Mouse (Mus musculus) intestine, embryonic 14.5 days (tissue): ENCODE measurements around the gene 4930558K02Rik. TPM values are rescaled to one million over a fixed set of nuclear protein-coding genes. Genes with fewer than 3 reads are reported as not detected.

Experiments
- ATAC-seq: fragments of 200-750 bp; cut with Nextera tagmentation; replicated peaks from 2 replicates; pipeline ENCODE4 v1.8.0; 2017; ENCODE audit warnings: low read depth, moderate number of reproducible peaks, moderate TSS enrichment, moderate library complexity; ENCODE audit not compliant: low FRiP score, low TSS enrichment
- DNase-seq: peaks from one replicate; pipeline ENCODE4 v3.0.0-alpha.2; 2018; ENCODE audit warnings: low spot score
- H3K27ac ChIP-seq: fragments of 300-500 bp; sonication (generic); 2 replicates; pipeline ENCODE4 v1.5.1; 2014; ENCODE audit warnings: low read depth, mild to moderate bottlenecking, control low read depth
- H3K27me3 ChIP-seq: fragments of 300-500 bp; sonication (generic); replicated peaks from 2 replicates; pipeline ENCODE4 v1.6.1; 2014; ENCODE audit warnings: low read length, control low read depth; ENCODE audit not compliant: control insufficient read depth, insufficient read depth
- H3K36me3 ChIP-seq: fragments of 300-500 bp; sonication (generic); 2 replicates; pipeline ENCODE4 v1.6.1; 2014; ENCODE audit warnings: low read length, control low read depth; ENCODE audit not compliant: control insufficient read depth, insufficient read depth
- H3K4me1 ChIP-seq: fragments of 300-500 bp; sonication (generic); replicated peaks from 2 replicates; pipeline ENCODE4 v1.6.1; 2014; ENCODE audit warnings: low read length, control low read depth, mixed read lengths; ENCODE audit not compliant: control insufficient read depth, insufficient read depth
- H3K4me2 ChIP-seq: fragments of 300-500 bp; sonication (generic); 2 replicates; pipeline ENCODE4 v1.6.1; 2014; ENCODE audit warnings: low read length
- H3K4me3 ChIP-seq: fragments of 300-500 bp; sonication (generic); 2 replicates; pipeline ENCODE4 v1.5.1; 2014; ENCODE audit warnings: low read depth, low read length, control low read depth, mixed read lengths
- H3K9ac ChIP-seq: fragments of 300-500 bp; sonication (generic); 2 replicates; pipeline ENCODE4 v1.6.1; 2014; ENCODE audit warnings: mild to moderate bottlenecking, low read length
- H3K9me3 ChIP-seq: fragments of 300-500 bp; sonication (generic); 2 replicates; pipeline ENCODE4 v1.6.1; 2016; ENCODE audit warnings: low read length, control low read depth; ENCODE audit not compliant: control insufficient read depth
- WGBS: fragments of 180-500 bp; shearing (Covaris S2); extraction: QIAGEN DNeasy Blood & Tissue Kit; methylation state at CpG from one replicate; pipeline ENCODE4 v1.1.7; 2014; 5-methylcytosine and 5-hydroxymethylcytosine counted together
- polyA plus RNA-seq: library from polyadenylated mRNA; unstranded; fragments of >200 nt; fragmentation: Nextera tagmentation; extraction: Ambion mirVana; gene quantifications from 2 replicates; pipeline ENCODE4 v1.2.1, GENCODE M21; 2014

4930558K02Rik gene
- polyA plus RNA-seq, 1 experiment from 2014 or later: not detected

- 56% methylated on average over 14 of the region's 14 CpGs for WGBS
- no peak overlapping the region for H3K4me3 ChIP-seq
These were observed 24.5 kb upstream of the 4930558K02Rik start for GRCm38 (mm10) chr1:162003729-162004517.

GRCm38 (mm10) chr1:162001328-162001727 lies 21.9 kb upstream of the 4930558K02Rik start:
- Histone ChIP-seq H3K9me3 (no peaks in the 10 kb centered on the region), H3K27me3 (no peaks in the 10 kb centered on the region), H3K4me2 (no peak overlapping the region), H3K4me3 (no peak overlapping the region), H3K27ac (0 out of 2 replicates have a peak overlapping the region, but pooled peaks have one; percentile 2), H3K9ac (no peak overlapping the region), H3K36me3 (no peaks in the 10 kb centered on the region), H3K4me1 (peaks cover 29% of the 10 kb centered on the region)
- no peak for ATAC-seq
- 60% methylated on average over 8 of the region's 8 CpGs for WGBS
- DNase-seq: no peak

More at GRCm38 (mm10) chr1:162003729-162004517, 24.5 kb upstream of the 4930558K02Rik start:
- H3K27me3 ChIP-seq: no peaks in the 10 kb centered on the region
- no peak for ATAC-seq
- H3K36me3 ChIP-seq: no peaks in the 10 kb centered on the region
- H3K4me2 ChIP-seq: 0 out of 2 replicates have a peak overlapping the region, but pooled peaks have one; percentile 16
- H3K4me1 ChIP-seq: peaks cover 36% of the 10 kb centered on the region
- H3K27ac ChIP-seq: peak overlapping the region; percentile 87
- DNase-seq: no peak
- no peaks in the 10 kb centered on the region for H3K9me3 ChIP-seq
- H3K9ac ChIP-seq: no peak overlapping the region

- H3K27ac ChIP-seq: peak overlapping the region; percentile 79; the same call in 1 of the 2 replicates
- ATAC-seq (no peak; the same call in 1 of the 2 replicates), DNase-seq (peak; percentile 82)
- H3K9ac ChIP-seq: no peak overlapping the region
- no peaks in the 10 kb centered on the region for H3K27me3 ChIP-seq
- WGBS: 4% methylated on average over 4 of the region's 4 CpGs
- peaks cover 23% of the 10 kb centered on the region for H3K4me1 ChIP-seq
- H3K4me2 ChIP-seq: no peak overlapping the region
- H3K36me3 ChIP-seq: no peaks in the 10 kb centered on the region
- no peak overlapping the region for H3K4me3 ChIP-seq
- H3K9me3 ChIP-seq: no peaks in the 10 kb centered on the region
These were observed 20.5 kb upstream of the 4930558K02Rik start for GRCm38 (mm10) chr1:161999882-162000371.

- DNase-seq: no peak
- Histone ChIP-seq H3K4me2 (no peak overlapping the region), H3K9ac (no peak overlapping the region), H3K27me3 (no peaks in the 10 kb centered on the region), H3K36me3 (no peaks in the 10 kb centered on the region), H3K9me3 (no peaks in the 10 kb centered on the region), H3K27ac (peak overlapping the region; percentile 79), H3K4me3 (no peak overlapping the region), H3K4me1 (peaks cover 17% of the 10 kb centered on the region)
- no peak for ATAC-seq
- WGBS: 48% methylated on average over 5 of the region's 5 CpGs
These were observed 19.9 kb upstream of the 4930558K02Rik start for GRCm38 (mm10) chr1:161999338-161999737.

GRCm38 (mm10) chr1:161998781-161999180 lies 19.3 kb upstream of the 4930558K02Rik start:
- DNase-seq: no peak
- Histone ChIP-seq H3K4me1 (peaks cover 13% of the 10 kb centered on the region), H3K9me3 (no peaks in the 10 kb centered on the region), H3K27ac (no peak overlapping the region), H3K4me3 (no peak overlapping the region), H3K4me2 (no peak overlapping the region), H3K9ac (no peak overlapping the region), H3K36me3 (no peaks in the 10 kb centered on the region), H3K27me3 (no peaks in the 10 kb centered on the region)
- 38% methylated on average over 4 of the region's 4 CpGs for WGBS
- ATAC-seq: no peak

GRCm38 (mm10) chr1:161992389-161992788 lies 13.0 kb upstream of the 4930558K02Rik start:
- H3K9ac ChIP-seq: no peak overlapping the region
- ATAC-seq (no peak), DNase-seq (no peak)
- H3K27me3 ChIP-seq: no peaks in the 10 kb centered on the region
- H3K27ac ChIP-seq: no peak overlapping the region
- no peak overlapping the region for H3K4me2 ChIP-seq
- 86% methylated on average over 7 of the region's 7 CpGs for WGBS
- no peaks in the 10 kb centered on the region for H3K9me3 ChIP-seq
- H3K36me3 ChIP-seq: no peaks in the 10 kb centered on the region
- H3K4me3 ChIP-seq: no peak overlapping the region
- no peaks in the 10 kb centered on the region for H3K4me1 ChIP-seq

- ATAC-seq: no peak
- H3K9me3 ChIP-seq: no peaks in the 10 kb centered on the region
- no peaks in the 10 kb centered on the region for H3K36me3 ChIP-seq
- no peak for DNase-seq
- H3K27ac ChIP-seq: no peak overlapping the region
- H3K9ac ChIP-seq: no peak overlapping the region
- H3K27me3 ChIP-seq: no peaks in the 10 kb centered on the region
- H3K4me2 ChIP-seq: no peak overlapping the region
- no peak overlapping the region for H3K4me3 ChIP-seq
- WGBS: 93% methylated on average over 11 of the region's 11 CpGs
- H3K4me1 ChIP-seq: no peaks in the 10 kb centered on the region
These were observed 12.4 kb upstream of the 4930558K02Rik start for GRCm38 (mm10) chr1:161991846-161992245.

- Histone ChIP-seq H3K9me3 (no peaks in the 10 kb centered on the region), H3K27ac (no peak overlapping the region), H3K4me2 (no peak overlapping the region), H3K4me3 (no peak overlapping the region), H3K36me3 (no peaks in the 10 kb centered on the region), H3K4me1 (no peaks in the 10 kb centered on the region), H3K9ac (no peak overlapping the region), H3K27me3 (no peaks in the 10 kb centered on the region)
- DNase-seq (no peak), ATAC-seq (no peak)
- WGBS: 49% methylated on average over 10 of the region's 10 CpGs
These were observed 11.5 kb upstream of the 4930558K02Rik start for GRCm38 (mm10) chr1:161990684-161991578.
